Mouse (Mus musculus): ENCODE results near the gene Fam43b.
A peak's percentile ranks its signal among the peaks of the same experiment; 100 is the strongest.

Fam43b gene

DNA sequence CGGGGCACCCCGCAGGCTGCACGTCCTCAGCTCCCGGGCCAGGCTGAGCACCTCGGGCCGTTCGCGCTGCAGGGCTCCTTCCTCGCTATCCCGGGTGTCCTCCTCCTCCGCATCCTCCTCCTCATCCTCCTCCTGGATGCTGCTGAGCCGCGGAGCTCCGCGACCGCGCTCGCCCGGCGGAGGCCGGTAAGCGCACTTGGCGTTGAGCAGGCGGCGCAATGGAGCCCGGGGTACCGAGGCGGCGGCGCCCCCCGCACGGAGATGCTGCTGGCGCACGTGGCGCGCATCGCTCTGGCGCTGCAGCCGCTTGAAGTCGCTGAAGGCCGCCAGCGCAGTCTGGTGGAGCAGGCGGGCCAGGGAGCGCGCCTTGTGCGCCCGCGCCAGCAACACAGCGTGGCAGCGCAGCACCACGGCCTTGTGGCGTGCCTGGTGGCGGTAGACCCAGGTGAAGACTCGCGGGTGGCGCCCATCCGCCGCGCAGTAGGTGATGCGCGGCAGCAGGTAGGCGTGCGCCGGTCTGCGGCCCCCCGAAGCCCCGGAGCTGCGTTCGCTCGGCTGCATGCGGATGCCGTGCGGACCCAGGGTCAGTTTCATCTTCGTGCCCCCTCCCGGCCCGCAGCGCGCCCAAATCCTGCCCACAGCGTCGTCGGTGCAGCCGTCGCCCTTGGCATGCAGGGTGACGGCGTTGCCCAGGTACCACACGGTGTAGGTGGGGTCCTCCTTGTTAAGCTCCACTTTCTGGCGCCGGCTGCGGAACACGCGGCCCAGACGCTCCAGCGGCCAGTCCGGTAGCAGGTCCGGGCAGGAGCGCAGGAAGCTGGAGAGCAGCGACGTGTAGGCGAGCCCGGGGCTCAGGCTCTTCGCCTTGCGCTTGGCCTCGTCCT lies 999 bp downstream of the Fam43b start:
- no peak for DNase-seq (ENCODE audit: low read depth, low spot score)

DNA sequence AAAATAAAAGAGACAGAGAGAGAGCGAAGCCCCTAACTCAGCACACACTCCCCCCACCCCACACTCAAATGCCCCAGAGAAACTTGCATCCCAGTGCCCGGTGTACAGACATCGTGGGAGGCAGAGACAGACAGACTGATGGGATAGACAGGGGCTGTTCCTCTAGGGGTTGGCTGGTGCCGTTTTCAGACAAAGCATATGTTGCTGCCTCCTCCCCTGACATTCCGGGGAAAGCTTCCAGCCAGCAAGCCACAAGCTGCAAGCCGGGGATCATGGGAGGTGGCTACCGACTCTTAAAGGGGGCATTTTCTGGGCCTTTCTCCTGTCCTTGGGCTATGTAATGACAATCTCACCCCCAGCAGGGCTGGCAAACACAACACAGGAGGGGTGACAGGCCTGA lies 2.6 kb downstream of the Fam43b start:
- DNase-seq (ENCODE audit: low read depth, low spot score): no peak

DNA sequence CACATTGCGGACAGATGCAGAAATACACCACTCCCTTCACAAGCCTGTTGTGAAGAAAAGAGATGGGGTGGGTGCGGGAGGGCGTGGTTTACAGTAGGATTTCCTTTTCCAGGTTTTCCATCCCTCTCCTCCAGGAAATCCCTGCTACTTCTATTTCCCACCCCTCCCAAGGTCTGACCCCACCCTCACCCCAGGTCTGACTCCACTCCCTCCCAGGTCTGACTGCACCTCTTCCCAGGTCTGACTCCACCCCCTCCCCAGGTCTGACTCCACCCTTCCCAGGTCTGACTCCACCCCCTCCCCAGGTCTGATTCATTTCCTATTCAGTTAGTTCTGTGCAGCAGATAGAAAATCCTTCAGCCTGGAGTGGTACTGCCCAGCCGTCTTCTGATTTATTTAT lies 12.5 kb downstream of the Fam43b start:
- peak; percentile 92 for DNase-seq (ENCODE audit: low read depth, low spot score)

DNA sequence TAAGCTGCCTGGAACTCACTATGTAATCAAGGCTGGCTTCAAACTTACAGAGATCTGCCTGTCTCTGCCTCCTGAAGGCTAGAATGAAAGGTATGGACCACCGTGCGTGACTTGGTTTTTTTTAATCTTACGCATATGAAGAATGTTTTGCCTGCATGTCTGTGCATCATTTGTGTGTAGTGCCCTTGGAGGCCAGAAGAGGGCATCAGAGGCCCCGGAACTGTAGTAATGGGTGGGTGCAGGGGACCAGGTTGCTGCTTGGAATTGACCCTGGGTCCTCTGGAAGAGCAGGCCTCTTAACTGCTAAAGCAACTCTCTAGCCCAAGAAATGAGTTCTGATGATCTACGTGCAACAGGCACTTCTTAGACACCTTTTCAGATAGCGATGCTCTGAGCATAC lies 13.9 kb downstream of the Fam43b start:
- DNase-seq (ENCODE audit: low read depth, low spot score): peak; percentile 62

DNA sequence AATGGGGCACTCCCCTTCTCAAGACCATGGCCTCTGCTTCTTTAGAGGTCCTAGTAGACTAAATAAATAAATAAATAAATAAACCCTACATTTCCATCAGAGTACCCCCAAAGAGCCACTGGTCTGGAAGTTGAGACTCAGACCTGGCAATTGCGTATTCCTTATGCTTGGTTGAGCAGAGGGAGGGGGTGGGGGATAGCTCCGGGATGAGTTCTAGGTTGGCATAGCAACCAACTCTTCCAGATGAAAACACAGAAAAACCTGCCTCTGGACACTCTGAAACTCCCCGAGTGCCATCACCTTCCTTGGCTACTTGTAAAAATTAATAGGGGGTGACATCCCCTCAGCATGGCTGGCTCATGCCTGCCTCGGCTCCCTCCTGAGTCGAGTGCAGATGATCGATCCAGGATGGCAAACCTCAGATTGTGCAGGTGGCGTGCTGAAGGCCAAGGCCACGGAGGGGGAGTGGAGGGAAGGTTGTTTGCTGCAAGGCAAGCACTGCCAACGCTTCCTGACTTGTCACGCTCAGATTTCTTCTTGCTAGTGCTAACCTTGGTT lies 16.1 kb downstream of the Fam43b start:
- DNase-seq (ENCODE audit: low read depth, low spot score): no peak

DNA sequence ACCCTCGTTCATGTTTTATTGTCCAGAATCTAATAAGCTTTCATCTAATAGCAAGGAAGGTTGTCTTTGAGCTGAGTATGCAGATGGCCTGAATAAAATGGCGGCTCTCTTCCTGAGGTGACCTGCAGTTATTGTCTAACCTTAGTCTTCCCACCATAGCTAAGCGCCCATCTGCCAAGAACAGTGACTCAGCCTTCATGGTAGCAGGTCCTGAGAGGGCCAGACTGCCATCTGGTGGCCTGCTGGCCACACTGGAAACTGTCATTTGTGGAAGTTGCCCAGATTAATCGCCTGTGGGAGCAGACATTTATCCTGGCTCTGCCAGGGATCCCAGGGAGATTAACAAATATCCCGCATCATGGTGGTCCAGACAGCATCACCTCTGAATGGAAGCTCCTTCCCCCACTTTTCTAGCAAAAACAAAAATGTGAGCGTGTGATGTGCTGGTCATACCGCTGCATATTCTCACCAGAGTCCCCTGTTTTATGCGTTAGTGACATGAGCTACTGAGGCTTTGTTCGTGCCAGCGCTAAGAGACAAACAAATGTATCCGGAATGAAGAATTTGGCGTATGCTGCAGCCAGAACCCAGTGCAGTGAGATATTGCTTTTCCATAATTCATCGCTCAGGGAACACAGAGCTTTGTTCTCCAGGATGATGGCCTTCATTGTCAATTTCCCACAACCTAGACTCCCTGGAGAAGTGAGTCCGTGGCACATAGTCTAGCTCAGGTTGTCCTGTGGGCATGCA lies 17.1 kb downstream of the Fam43b start:
- peak; percentile 74 for DNase-seq (ENCODE audit: low read depth, low spot score)

DNA sequence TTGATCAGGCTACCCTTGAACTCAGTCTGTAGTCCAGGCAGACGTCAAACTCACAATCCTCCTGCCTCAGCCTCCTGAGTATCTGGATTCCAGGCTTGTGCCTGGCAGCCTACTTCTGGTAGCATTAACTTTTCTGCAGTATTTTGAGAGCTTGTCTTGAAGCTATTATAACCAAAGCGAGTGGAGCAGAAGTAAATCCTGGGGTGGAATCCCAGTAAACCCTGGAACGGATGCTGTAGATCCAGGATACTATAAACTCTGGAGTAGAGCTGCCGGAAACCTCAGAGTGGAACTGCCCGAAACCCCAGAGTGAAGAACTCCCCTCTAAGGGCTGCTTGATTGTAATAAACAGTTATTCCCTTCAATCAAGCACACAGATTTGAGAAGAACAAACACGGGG lies 18.8 kb downstream of the Fam43b start:
- DNase-seq (ENCODE audit: low read depth, low spot score): peak; percentile 65

DNA sequence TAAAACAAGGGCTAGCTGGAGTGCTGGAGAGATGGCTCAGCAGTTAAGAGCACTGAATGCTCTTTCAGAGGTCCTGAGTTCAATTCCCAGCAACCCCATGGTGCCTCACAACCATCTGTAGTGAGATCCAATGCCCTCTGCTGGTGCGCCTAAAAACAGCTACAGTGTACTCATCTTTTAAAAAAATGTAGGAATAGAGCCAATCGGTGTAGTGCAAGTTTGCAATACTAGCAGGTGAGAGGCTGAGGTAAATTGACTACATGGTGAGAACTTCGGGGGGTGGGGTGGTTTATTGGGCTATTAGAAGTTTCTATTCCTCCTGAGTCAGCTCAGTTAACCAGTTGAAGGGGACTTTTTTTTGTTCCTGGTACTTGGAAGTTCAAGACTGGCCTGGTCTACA lies 21.2 kb downstream of the Fam43b start:
- DNase-seq (ENCODE audit: low read depth, low spot score): no peak

DNA sequence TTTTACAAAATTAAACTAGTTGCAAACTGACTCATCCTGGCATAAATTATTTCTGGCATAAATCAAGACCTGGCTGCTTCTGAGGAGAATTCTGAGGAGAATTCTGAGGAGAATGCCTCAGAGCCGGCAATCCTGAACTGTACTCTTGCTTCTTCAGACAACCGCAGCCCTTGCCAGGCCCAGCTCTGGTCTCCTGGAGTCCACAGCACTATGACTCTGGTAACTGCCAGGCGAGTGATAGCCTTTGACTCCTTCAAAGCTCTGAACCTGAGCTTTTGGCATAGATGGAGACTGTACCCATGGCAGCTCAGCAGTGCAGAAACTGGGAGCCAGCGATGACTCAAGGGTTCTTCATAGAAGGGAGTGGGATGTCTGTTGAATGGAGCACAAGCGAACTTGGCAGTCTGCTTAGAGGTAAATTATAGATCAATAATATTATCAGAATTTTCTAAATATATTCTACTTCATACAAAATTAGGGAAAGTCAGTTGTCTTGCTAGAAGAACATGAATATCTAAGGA lies 25.3 kb downstream of the Fam43b start:
- no peak for DNase-seq (ENCODE audit: low read depth, low spot score)

DNA sequence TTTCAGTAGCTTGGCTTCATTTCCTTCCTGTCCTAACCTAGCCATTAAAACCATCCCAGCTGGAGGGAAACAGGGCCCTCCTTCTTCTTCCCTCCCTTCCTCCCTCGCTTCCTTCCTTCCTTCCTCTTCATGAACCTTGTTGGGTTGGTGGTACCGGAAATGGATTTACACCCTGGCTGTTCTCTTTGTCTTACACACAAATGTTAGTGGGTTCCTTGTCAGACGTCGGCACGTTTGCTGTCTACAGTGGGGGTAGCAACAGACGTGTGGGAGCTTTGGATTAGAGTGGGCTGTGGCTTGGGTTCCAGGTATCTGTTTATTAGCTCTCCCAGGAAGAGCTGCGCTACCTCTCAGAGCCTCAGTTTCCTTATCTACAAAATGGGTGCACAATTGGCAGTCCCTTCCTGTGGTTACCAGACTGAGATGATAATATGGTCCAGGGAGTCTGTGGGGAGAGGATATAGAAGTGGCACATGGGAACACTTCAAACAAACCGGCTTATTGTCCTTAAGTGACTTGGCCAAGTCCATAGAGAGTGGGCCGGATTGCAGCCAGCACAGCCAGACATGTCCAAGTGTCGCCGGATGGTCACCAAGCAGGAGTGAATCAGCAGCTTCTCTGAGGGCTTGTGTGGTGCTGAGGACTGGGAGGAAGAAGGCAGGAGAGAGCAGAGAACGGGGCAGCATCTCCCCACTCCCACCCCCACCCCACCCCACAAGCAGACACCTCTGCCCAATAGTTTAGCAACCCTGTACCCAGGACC lies 27.6 kb downstream of the Fam43b start:
- DNase-seq (ENCODE audit: low read depth, low spot score): no peak

DNA sequence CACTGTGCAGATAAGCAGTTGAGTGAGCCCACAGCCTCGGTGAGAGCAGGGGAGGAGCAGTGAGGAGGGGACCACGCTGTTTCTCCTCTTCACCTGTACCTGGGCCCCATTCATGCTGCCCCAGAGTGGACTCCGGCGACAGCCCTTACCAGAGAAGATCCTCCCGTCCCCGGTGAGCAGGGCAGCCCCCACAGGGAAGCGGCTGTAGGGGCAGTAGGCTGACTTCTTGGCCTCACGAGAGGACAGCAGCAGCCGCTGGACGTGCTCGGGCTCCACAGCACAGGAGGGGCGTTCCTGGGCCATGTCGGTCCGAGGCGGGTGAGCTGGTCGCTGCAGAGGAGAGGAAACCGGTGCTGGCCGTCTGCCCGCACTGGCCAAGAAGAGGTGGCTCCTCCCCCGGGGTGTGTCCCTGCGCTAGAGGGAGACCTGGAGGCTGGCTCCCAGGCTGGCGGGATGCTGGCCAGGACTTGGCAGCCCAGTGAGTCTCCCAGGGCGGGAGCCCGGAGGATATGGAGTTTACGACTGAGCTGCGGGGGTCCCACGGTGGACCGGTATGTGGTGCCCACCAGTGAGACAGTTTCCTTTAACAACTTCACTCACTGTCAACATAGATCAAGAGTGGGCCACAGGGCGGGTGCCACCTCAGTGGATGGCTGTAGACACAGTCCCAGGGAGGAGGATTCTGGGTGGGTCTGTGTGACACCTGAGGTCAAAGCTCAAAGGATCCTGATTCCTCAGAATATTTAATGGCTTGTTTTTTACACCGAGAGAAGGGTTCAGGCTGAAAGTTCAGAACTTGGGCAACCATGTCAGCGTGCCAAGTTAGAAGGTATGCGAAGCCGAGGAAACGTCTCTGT lies 28.5 kb downstream of the Fam43b start, which contains the start of gene Cda:
Gene Cda, minus strand, starts transcription at position 352 of the 857 bp plus-strand sequence.
- DNase-seq (ENCODE audit: low read depth, low spot score): no peak

DNA sequence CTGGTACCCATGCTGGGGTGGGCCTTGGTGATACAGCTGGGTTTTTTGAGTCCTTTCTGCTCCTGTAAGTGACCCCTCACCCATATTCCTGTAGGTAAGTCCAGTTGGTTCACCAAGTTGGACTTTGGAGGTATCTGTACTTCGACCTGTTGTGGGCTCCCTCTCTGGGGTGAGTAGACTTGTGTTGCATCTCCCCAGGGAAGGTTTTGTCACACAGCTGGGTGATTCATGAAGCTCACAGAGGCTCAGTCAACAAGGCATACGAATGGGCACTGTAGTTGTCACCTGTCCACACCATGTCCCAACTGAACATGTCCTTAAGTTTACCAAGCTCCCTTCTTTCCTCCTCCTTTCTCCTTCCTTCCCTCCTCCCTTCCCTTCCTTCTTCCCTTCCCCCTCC lies 29.8 kb downstream of the Fam43b start:
- no peak for DNase-seq (ENCODE audit: low read depth, low spot score)

DNA sequence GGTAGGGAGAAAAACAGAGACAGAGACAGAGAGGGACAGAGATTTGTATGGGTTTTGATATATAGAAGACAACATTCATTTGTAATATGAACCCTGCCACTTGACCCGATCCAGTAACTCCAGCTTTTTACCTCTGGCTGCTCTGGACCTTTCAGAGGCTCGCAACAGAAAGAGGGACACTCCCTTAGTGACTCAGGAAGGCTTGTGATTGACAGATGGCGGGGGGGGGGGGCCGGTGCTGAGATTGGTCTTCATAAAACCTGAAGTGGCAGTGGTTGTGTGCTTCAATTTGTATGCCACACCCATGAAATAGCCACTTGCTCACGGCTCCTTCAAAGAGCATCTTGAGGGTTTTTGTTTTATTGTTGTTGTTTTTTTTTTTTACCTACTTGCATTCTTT lies 32.8 kb downstream of the Fam43b start:
- no peak for DNase-seq (ENCODE audit: low read depth, low spot score)

DNA sequence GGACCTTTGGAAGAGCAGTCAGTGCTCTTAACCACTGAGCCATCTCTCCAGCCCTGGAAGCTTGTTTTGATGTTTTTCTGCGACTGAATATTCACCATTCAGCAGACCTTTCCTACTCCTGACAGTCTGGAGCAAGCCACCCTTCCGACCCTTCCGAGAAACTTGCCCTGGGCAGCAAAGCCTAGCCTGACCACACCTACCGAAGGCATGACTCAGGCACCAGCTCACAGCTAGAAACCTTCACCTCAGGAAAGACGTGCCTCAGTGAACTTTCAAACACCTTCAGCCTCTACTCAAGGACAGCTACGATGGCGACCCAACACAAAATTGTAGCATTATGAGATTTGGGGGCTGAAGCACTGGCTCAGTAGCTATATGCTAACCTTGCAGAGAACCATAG lies 33.4 kb downstream of the Fam43b start:
- no peak for DNase-seq (ENCODE audit: low read depth, low spot score)

DNA sequence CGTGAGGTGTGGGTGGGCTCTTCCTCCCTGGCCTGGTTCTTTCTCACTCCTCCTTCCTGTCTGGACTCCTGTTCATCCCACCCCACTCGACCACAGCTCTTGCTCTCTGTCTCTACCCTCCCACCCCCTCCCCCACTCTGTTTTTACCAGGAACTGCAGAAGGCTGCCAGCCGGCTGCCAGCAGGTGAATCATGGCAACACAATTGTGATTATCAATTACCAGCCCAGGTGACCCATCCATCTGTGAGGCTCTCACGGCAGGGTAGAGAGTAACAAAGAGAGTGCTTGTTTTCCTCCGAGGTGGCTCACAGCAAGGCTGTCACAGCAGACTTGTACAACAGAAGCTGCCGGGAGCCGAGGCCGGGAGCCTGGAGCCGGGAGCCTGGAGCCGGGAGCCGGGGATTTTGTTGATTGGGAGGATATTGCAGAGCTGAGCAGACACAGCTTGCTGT lies 34.9 kb downstream of the Fam43b start:
- no peak for DNase-seq (ENCODE audit: low read depth, low spot score)

DNA sequence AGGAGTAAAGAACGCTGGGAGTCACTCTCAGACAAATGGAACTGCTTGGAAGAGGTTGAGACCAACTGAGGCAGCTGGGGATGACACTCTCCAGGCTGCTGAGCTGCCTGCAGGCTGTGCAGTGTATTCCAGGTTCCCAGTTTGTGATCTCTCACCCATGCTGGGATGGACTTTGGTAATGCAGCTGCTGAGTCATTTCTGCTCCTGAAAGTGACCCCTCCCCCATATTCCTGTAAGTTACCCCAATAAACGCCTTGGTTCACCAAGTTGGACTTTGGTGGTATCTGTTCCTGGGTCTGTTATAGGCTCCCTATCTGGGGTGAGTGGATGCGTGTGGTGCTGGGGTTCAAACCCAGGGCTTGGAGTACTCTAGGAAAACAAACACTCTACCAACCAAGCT lies 38.2 kb downstream of the Fam43b start:
- DNase-seq (ENCODE audit: low read depth, low spot score): no peak

DNA sequence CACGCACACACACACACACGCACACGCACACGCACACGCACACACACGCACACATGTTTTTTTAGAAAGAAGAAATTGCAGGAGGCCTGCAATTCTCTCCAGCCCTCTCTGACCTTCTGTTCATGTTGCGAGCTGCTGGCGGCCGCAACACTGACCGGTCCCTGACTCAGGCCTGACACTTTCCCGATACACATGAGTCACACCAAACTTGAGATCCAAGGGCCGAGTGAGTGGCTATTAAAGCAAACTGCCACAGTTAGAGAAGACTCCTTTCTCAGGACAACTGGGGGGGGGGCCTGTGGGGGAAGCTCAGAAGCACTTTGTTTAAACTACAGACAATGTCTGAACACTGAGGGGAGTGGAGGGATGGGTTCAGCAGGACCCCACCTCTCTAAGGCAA lies 39.8 kb downstream of the Fam43b start:
- no peak for DNase-seq (ENCODE audit: low read depth, low spot score)

DNA sequence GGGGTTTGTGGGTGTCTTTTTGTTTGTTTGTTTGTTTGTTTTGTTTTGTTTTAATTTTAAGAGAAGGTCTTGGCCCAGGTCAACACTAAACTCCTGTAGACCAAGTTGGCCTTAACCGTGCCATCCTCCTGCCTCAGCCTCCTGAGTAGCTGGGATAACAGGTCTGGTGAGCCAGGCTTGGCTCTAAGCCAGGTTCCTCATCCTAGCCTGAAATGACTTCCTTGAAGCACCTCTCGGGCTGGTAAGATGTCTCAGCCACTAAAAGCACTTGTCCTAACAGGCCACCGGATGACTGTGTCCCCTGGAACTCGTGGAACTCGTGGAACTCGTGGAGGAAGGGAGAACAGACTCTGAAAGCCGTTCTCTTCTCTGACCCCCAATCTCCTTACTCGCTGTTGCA lies 40.2 kb downstream of the Fam43b start:
- no peak for DNase-seq (ENCODE audit: low read depth, low spot score)

DNA sequence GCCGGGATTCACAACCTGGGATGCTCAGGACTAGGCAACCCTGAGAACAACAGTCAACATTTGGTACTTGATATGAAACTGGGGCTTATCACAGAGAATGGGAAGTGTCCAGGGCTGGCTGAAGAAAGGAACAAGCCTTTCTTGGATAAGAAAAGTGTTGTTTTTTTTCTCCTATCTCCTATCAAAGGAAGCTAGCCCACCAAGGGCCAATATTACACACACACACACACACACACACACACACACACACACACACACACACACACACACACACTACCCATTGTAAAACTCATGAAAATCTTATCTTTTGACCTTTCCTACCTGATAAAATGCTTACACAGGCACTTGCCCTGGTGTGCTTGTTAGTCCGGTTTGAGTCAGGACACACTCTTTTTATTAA lies 40.8 kb downstream of the Fam43b start:
- DNase-seq (ENCODE audit: low read depth, low spot score): no peak

DNA sequence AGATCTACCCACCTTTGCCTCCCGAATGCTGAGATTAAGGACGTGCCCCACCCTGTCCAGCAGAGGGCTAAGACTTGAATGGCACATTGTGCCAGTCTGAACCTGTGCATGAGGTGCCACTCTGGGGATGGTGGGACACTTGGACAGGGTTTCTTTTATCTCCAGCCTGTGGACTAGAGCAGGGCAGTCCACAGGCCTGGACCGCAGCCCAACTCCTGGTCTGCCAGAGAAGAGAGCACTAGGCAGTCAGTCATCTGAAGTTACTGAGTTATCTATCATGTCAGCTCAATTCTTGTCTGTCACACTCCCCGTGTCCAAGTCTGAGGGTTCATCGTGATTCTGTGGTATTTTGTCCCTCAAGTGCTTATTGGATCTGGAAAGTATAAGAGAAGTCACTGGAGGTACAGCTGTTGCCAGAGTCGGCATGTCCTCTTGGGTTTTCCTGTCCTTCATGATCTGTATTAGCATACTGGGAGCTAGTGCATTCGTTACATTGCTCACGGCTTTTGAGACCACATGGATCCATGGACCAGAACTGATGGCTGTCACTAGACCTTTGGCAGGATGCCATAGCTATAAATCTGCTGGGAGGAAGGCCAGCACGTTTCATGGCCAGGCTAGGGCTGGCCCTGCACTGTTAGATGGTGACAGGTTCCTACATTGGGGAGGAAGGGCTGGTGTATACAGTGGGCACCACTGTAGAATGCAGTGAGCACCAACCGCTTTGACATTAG lies 42.7 kb downstream of the Fam43b start:
- no peak for DNase-seq (ENCODE audit: low read depth, low spot score)
